Mouse (Mus musculus) forebrain, embryonic 15.5 days (tissue): ENCODE results near the gene Galntl6. TPM values are rescaled to one million over a fixed set of nuclear protein-coding genes. Genes with fewer than 3 reads are reported as not detected.

Experiments used
- ATAC-seq: fragments of 200-750 bp; cut with Nextera tagmentation; replicated peaks from 2 replicates; pipeline ENCODE4 v1.8.0; 2017; ENCODE audit warnings: mild to moderate bottlenecking, moderate TSS enrichment, moderate library complexity
- H3K27ac ChIP-seq: fragments of 300-500 bp; sonication (generic); replicated peaks from 2 replicates; pipeline ENCODE4 v1.5.1; 2015; ENCODE audit warnings: mild to moderate bottlenecking, inconsistent platforms
- H3K27me3 ChIP-seq: fragments of 300-500 bp; sonication (generic); 2 replicates; pipeline ENCODE4 v1.6.1; 2015; ENCODE audit warnings: inconsistent platforms
- H3K36me3 ChIP-seq: fragments of 300-500 bp; sonication (generic); 2 replicates; pipeline ENCODE4 v1.6.1; 2015; ENCODE audit warnings: mild to moderate bottlenecking, inconsistent platforms
- H3K4me1 ChIP-seq: fragments of 300-500 bp; sonication (generic); 2 replicates; pipeline ENCODE4 v1.6.1; 2015; ENCODE audit warnings: inconsistent platforms
- H3K4me2 ChIP-seq: fragments of 300-500 bp; sonication (generic); replicated peaks from 2 replicates; pipeline ENCODE4 v1.6.1; 2015; ENCODE audit warnings: mild to moderate bottlenecking, inconsistent platforms
- H3K4me3 ChIP-seq: fragments of 300-500 bp; sonication (generic); 2 replicates; pipeline ENCODE4 v1.5.1; 2015; ENCODE audit warnings: mild to moderate bottlenecking, inconsistent platforms
- H3K9ac ChIP-seq: fragments of 300-500 bp; sonication (generic); replicated peaks from 2 replicates; pipeline ENCODE4 v1.6.1; 2015; ENCODE audit warnings: mild to moderate bottlenecking, inconsistent platforms
- H3K9me3 ChIP-seq: fragments of 300-500 bp; sonication (generic); 2 replicates; pipeline ENCODE4 v1.6.1; 2016; ENCODE audit warnings: inconsistent platforms
- WGBS: fragments of 180-500 bp; shearing (Covaris S2); methylation state at CpG from one replicate; pipeline ENCODE4 v1.1.7; 2015; ENCODE audit warnings: mixed read lengths; 5-methylcytosine and 5-hydroxymethylcytosine counted together
- polyA plus RNA-seq: library from polyadenylated mRNA; unstranded; fragments of >200 nt; fragmentation: Nextera tagmentation; extraction: Ambion mirVana; gene quantifications from 2 replicates; pipeline ENCODE4 v1.2.1, GENCODE M21; 2015

The Galntl6 gene
- polyA plus RNA-seq, 1 experiment from 2014 or later: 7.3 TPM

DNA sequence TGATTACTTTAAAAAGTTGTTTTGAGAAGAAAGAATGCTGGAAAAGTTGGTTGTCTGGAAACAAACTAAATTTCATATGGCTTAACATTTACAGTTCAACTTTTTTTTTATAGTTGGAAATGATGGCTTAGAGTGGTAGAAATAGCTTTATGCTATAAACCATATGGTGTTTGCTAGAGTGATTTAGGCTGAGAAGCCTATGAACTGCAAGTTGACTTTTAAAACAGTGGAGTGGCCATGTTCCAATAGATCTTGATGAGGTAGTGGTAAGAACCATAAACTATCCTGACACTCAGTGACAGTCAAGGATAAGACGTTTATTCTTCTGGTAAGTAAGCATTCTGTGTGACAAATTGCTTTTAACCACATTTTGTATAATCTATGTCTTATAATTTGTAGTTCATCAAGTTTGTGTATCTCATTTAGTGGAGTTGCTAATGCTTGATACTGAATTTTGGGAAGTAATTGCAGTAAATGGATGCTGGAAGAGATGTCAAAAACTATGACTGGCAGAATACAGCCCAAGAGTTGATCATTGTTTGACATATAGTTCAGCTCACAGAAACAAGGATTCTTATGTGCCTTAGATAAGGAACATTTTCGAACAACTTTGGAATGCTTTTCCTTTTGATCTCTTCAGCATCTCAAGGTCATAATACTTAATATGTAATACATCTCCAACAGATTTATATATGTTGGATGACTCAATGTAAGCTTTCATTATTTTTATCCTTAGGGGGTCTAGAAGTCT lies 888.8 kb downstream of the Galntl6 start:
- no peak overlapping the region for H3K27ac ChIP-seq
- whole genome bisulfite sequencing: 77% methylated on average over 2 of the region's 2 CpGs
- no peaks in the 10 kb centered on the region for H3K36me3 ChIP-seq
- no peak for ATAC-seq
- H3K9ac ChIP-seq: no peak overlapping the region
- H3K9me3 ChIP-seq: no peaks in the 10 kb centered on the region
- H3K4me2 ChIP-seq: no peak overlapping the region
- no peak overlapping the region for H3K4me3 ChIP-seq
- H3K27me3 ChIP-seq: no peaks in the 10 kb centered on the region
- H3K4me1 ChIP-seq: no peaks in the 10 kb centered on the region

DNA sequence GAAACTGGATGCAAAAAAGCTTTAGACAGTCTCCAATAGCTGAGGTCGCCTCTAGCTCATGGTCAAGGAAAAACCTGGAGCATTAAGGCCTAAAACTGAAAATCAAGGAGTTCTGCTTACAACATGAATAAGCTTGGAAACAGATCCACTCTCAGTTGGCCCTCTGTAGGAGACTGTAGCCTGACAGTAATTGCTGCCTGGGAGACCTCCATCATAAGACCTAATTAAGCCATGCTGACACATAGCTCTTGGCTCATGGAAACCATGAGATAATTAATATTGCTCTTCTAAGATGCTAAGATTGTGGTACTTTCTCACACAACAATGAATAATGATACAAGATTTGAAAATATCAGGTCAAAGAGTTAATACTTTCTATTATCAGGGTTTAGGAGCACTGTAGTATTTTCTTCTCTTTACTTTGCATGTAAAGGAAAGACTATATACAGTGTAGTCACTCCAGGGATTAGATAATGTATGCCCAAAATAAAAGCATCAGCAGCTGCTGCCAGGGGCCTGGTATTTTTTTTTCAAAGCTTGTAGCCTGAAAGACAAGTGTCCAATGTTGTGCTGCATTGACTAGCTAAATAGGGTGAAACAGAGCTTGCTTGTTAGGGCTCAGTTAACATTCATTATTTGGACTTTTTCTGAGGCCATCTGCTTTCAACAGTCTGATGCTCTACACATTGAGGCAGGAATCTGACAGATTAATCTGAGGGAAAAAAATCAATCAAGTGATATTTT lies 922.8 kb downstream of the Galntl6 start:
- WGBS: 33% methylated on average over 1 of the region's 1 CpGs
- no peaks in the 10 kb centered on the region for H3K36me3 ChIP-seq
- H3K4me2 ChIP-seq: no peak overlapping the region
- H3K4me3 ChIP-seq: no peak overlapping the region
- peak overlapping the region; percentile 33 for H3K27ac ChIP-seq
- ATAC-seq: peak; percentile 86
- peaks cover 9% of the 10 kb centered on the region for H3K4me1 ChIP-seq
- H3K9me3 ChIP-seq: no peaks in the 10 kb centered on the region
- H3K9ac ChIP-seq: no peak overlapping the region
- H3K27me3 ChIP-seq: no peaks in the 10 kb centered on the region

DNA sequence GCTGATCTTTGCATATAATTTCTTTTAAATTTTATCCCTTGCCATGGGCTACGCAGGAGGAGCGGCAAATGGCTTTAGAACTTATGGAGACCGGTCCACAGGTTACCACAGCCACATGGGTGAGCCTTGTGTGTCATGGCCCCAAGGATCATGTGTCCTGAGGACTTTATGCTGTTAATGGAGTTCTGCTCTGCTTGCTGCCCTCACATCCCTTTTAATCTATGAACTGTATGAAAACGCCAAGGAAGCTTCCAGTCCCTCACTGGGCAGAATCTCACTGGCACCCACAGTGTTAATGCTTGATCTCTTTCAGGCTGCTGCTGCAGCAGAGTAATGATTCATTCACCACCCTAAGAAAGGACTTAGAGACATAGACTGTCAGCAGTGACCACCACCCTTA lies 935.1 kb downstream of the Galntl6 start:
- WGBS: 90% methylated on average over 4 of the region's 4 CpGs
- no peak overlapping the region for H3K27ac ChIP-seq

GRCm38 (mm10) chr8:57974093-57974492 lies 938.3 kb downstream of the Galntl6 start:
- Histone ChIP-seq H3K4me2 (no peak overlapping the region), H3K36me3 (no peaks in the 10 kb centered on the region), H3K4me1 (peaks cover 13% of the 10 kb centered on the region; the same call in 1 of the 2 replicates), H3K9ac (no peak overlapping the region), H3K4me3 (no peak overlapping the region), H3K27ac (no peak overlapping the region), H3K27me3 (no peaks in the 10 kb centered on the region), H3K9me3 (no peaks in the 10 kb centered on the region)
- peak; percentile 85 for ATAC-seq
- 30% methylated on average over 2 of the region's 2 CpGs for WGBS

More for the DNA sequence above, 935.1 kb downstream of the Galntl6 start:
- Histone ChIP-seq H3K4me3 (no peak overlapping the region), H3K27me3 (no peaks in the 10 kb centered on the region), H3K4me2 (no peak overlapping the region), H3K9me3 (no peaks in the 10 kb centered on the region), H3K4me1 (0 out of 2 replicates have a peak, but pooled peaks cover 7% of the 10 kb centered on the region), H3K36me3 (no peaks in the 10 kb centered on the region), H3K9ac (no peak overlapping the region)
- ATAC-seq: no peak

GRCm38 (mm10) chr8:57972832-57973231 lies 939.6 kb downstream of the Galntl6 start:
- peaks cover 13% of the 10 kb centered on the region; the same call in 1 of the 2 replicates for H3K4me1 ChIP-seq
- no peak overlapping the region for H3K4me3 ChIP-seq
- no peak; the same call in 1 of the 2 replicates for ATAC-seq
- no peak overlapping the region for H3K4me2 ChIP-seq
- H3K36me3 ChIP-seq: no peaks in the 10 kb centered on the region
- H3K9ac ChIP-seq: no peak overlapping the region
- H3K27ac ChIP-seq: no peak overlapping the region
- no peaks in the 10 kb centered on the region for H3K27me3 ChIP-seq
- WGBS: 31% methylated on average over 3 of the region's 3 CpGs
- H3K9me3 ChIP-seq: no peaks in the 10 kb centered on the region

DNA sequence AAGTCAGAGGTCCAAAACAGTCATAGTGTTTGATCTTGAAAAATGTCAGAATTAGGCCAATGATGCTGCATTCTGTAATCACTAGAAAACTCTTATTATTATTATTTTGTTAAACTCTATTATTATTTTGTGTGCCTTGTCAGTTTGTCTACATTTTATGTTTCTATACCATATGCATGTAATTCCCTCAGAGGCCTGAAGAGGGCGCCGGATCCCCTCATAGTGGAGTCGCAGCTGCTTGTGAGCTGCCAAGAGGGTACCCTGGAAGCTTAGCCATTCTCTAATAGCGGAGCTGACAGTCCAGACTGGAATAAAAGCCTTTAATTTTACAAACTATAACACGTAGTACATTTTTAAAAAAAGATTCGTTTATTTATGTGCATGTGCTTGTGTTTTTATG lies 945.8 kb downstream of the Galntl6 start:
- no peak for ATAC-seq
- no peaks in the 10 kb centered on the region for H3K27me3 ChIP-seq
- no peak overlapping the region for H3K4me2 ChIP-seq
- 17% methylated on average over 6 of the region's 6 CpGs for WGBS
- H3K36me3 ChIP-seq: no peaks in the 10 kb centered on the region
- no peak overlapping the region for H3K4me3 ChIP-seq
- H3K4me1 ChIP-seq: peaks cover 14% of the 10 kb centered on the region; the same call in 1 of the 2 replicates
- no peaks in the 10 kb centered on the region for H3K9me3 ChIP-seq
- H3K27ac ChIP-seq: no peak overlapping the region
- no peak overlapping the region for H3K9ac ChIP-seq

DNA sequence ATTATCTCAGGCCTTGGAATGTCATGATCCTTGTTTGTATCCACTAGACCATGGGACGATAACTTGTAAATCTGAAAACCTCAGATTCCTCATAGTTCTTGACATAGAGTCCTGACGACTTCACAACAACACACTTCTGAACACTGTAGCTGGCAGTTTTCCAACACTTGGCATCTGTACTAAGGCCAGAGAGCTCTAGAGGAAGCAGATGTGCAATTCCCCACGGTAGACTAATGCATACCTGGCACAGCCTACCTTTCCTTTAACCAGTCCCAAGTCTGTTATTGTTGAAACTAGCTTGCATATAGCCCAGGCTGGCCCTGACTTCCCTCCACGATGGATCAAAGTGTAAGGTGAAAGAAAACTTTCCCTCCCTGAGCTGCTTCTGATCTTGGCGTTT lies 946.9 kb downstream of the Galntl6 start:
- Histone ChIP-seq H3K4me2 (no peak overlapping the region), H3K36me3 (no peaks in the 10 kb centered on the region), H3K9ac (no peak overlapping the region), H3K4me1 (peaks cover 14% of the 10 kb centered on the region; the same call in 1 of the 2 replicates), H3K27ac (no peak overlapping the region), H3K27me3 (no peaks in the 10 kb centered on the region), H3K4me3 (no peak overlapping the region), H3K9me3 (no peaks in the 10 kb centered on the region)
- no peak for ATAC-seq
- WGBS: 56% methylated on average over 5 of the region's 5 CpGs

- Histone ChIP-seq H3K4me2 (no peak overlapping the region), H3K9me3 (no peaks in the 10 kb centered on the region), H3K27ac (peak overlapping the region; percentile 67), H3K36me3 (no peaks in the 10 kb centered on the region), H3K4me1 (peaks cover 9% of the 10 kb centered on the region; the same call in 1 of the 2 replicates), H3K9ac (no peak overlapping the region), H3K27me3 (no peaks in the 10 kb centered on the region), H3K4me3 (no peak overlapping the region)
- WGBS: 44% methylated on average over 12 of the region's 12 CpGs
- peak; percentile 93 for ATAC-seq
Observed at GRCm38 (mm10) chr8:57962286-57963110, 949.9 kb downstream of the Galntl6 start.

- 65% methylated on average over 3 of the region's 3 CpGs for WGBS
- no peaks in the 10 kb centered on the region for H3K36me3 ChIP-seq
- no peak overlapping the region for H3K4me3 ChIP-seq
- no peaks in the 10 kb centered on the region for H3K9me3 ChIP-seq
- no peak overlapping the region for H3K9ac ChIP-seq
- peaks cover 9% of the 10 kb centered on the region; the same call in 1 of the 2 replicates for H3K4me1 ChIP-seq
- H3K27me3 ChIP-seq: no peaks in the 10 kb centered on the region
- H3K27ac ChIP-seq: no peak overlapping the region
- no peak overlapping the region for H3K4me2 ChIP-seq
- ATAC-seq: no peak
Observed at GRCm38 (mm10) chr8:57959136-57959535, 953.3 kb downstream of the Galntl6 start.

GRCm38 (mm10) chr8:57958121-57958901 lies 954.1 kb downstream of the Galntl6 start:
- WGBS: 59% methylated on average over 16 of the region's 16 CpGs
- Histone ChIP-seq H3K4me2 (no peak overlapping the region), H3K27me3 (no peaks in the 10 kb centered on the region), H3K27ac (no peak overlapping the region), H3K4me3 (no peak overlapping the region), H3K9ac (no peak overlapping the region), H3K4me1 (peaks cover 9% of the 10 kb centered on the region; the same call in 1 of the 2 replicates), H3K9me3 (no peaks in the 10 kb centered on the region), H3K36me3 (no peaks in the 10 kb centered on the region)
- no peak for ATAC-seq

GRCm38 (mm10) chr8:57955501-57955900 lies 956.9 kb downstream of the Galntl6 start:
- ATAC-seq: no peak
- no peak overlapping the region for H3K4me3 ChIP-seq
- H3K27me3 ChIP-seq: no peaks in the 10 kb centered on the region
- WGBS: 86% methylated on average over 7 of the region's 7 CpGs
- H3K36me3 ChIP-seq: no peaks in the 10 kb centered on the region
- H3K9ac ChIP-seq: no peak overlapping the region
- no peak overlapping the region for H3K4me2 ChIP-seq
- H3K4me1 ChIP-seq: no peaks in the 10 kb centered on the region
- H3K27ac ChIP-seq: no peak overlapping the region
- no peaks in the 10 kb centered on the region for H3K9me3 ChIP-seq
